Mouse (Mus musculus) liver, embryonic 14.5 days (tissue): ENCODE measurements around the gene Gpr82.

Experiments used
- CTCF ChIP-seq: IDR thresholded peaks from 2 replicates; pipeline ENCODE4 v1.5.1; 2016; ENCODE audit warnings: antibody characterized with exemption, low read depth, control low read depth
- EP300 ChIP-seq: IDR thresholded peaks from 2 replicates; pipeline ENCODE4 v1.6.1; 2016; ENCODE audit warnings: antibody characterized with exemption, low read depth

DNA sequence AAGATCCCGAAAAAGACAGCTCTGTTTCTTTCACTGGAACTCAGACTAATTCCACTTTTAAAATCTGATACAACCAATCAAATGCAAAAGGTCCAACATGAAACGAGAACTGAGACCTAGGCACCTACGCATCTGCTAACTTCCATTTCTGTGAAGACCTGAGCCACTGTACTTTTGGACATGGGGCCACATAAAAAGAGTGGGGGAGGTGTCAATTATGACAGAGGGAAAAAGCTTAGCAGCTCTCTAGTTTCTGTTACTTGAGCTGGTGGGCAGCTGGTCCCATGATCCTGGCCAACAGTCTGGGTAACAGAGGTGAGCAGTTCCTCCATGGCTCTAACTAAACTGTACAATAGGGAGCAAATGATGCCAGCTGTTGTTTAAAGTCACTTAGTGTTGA is 11.8 kb downstream of the Gpr82 start:
- TF ChIP-seq CTCF (no peak), EP300 (no peak)
